Mouse (Mus musculus): Measurements from ENCODE around the gene Gcg. TPM values are rescaled to one million over a fixed set of nuclear protein-coding genes. Genes with fewer than 3 reads are reported as not detected.

The Gcg gene
- polyA plus RNA-seq, 1 experiment from 2014 or later: not detected

GRCm38 (mm10) chr2:62463287-62463686 is 20.2 kb downstream of the Gcg start:
- Histone ChIP-seq H3K4me2 (replicated peaks; ENCODE audit: low read depth, low read length) (no peak overlapping the region), H3K27ac (ENCODE audit: low read length) (no peak overlapping the region), H3K27me3 (replicated peaks; ENCODE audit: insufficient read depth, low read length) (no peaks in the 10 kb centered on the region), H3K9me3 (ENCODE audit: low read length) (no peaks in the 10 kb centered on the region), H3K4me1 (ENCODE audit: insufficient read depth, low read depth, low read length) (no peaks in the 10 kb centered on the region), H3K4me3 (ENCODE audit: low read depth, low read length) (no peak overlapping the region), H3K9ac (replicated peaks; ENCODE audit: low read depth) (no peak overlapping the region), H3K36me3 (ENCODE audit: insufficient read depth, low read length) (no peaks in the 10 kb centered on the region)
- TF ChIP-seq CTCF (IDR thresholded peaks at IDR 0.05) (no peak), EP300 (IDR thresholded peaks at IDR 0.05) (no peak)
- DNase-seq (ENCODE audit: low spot score): no peak
- ATAC-seq: no peak
- 76% methylated on average over 2 of the region's 2 CpGs for WGBS

GRCm38 (mm10) chr2:62462174-62462573 is 21.3 kb downstream of the Gcg start:
- WGBS: 71% methylated on average over 2 of the region's 2 CpGs
- ATAC-seq: no peak

GRCm38 (mm10) chr2:62460815-62461450 is 22.5 kb downstream of the Gcg start:
- H3K4me3 ChIP-seq (ENCODE audit: low read depth, low read length): no peak overlapping the region
- DNase-seq (ENCODE audit: low spot score) (no peak), ATAC-seq (no peak)
- H3K36me3 ChIP-seq (ENCODE audit: insufficient read depth, low read length): no peaks in the 10 kb centered on the region
- no peaks in the 10 kb centered on the region for H3K27me3 ChIP-seq (replicated peaks; ENCODE audit: insufficient read depth, low read length)
- no peak overlapping the region for H3K9ac ChIP-seq (replicated peaks; ENCODE audit: low read depth)
- H3K27ac ChIP-seq (ENCODE audit: low read length): no peak overlapping the region
- TF ChIP-seq EP300 (IDR thresholded peaks at IDR 0.05) (no peak), CTCF (IDR thresholded peaks at IDR 0.05) (no peak)
- H3K4me2 ChIP-seq (replicated peaks; ENCODE audit: low read depth, low read length): no peak overlapping the region
- 84% methylated on average over 12 of the region's 12 CpGs for WGBS
- no peaks in the 10 kb centered on the region for H3K9me3 ChIP-seq (ENCODE audit: low read length)
- H3K4me1 ChIP-seq (ENCODE audit: insufficient read depth, low read depth, low read length): no peaks in the 10 kb centered on the region

More at GRCm38 (mm10) chr2:62462174-62462573, 21.3 kb downstream of the Gcg start:
- H3K9ac ChIP-seq (replicated peaks; ENCODE audit: low read depth): no peak overlapping the region
- H3K4me1 ChIP-seq (ENCODE audit: insufficient read depth, low read depth, low read length): no peaks in the 10 kb centered on the region
- no peak overlapping the region for H3K27ac ChIP-seq (ENCODE audit: low read length)
- no peaks in the 10 kb centered on the region for H3K9me3 ChIP-seq (ENCODE audit: low read length)
- no peak for DNase-seq (ENCODE audit: low spot score)
- H3K27me3 ChIP-seq (replicated peaks; ENCODE audit: insufficient read depth, low read length): no peaks in the 10 kb centered on the region
- H3K4me2 ChIP-seq (replicated peaks; ENCODE audit: low read depth, low read length): no peak overlapping the region
- H3K4me3 ChIP-seq (ENCODE audit: low read depth, low read length): no peak overlapping the region
- H3K36me3 ChIP-seq (ENCODE audit: insufficient read depth, low read length): no peaks in the 10 kb centered on the region
- TF ChIP-seq EP300 (IDR thresholded peaks at IDR 0.05): no peak
- TF ChIP-seq CTCF (IDR thresholded peaks at IDR 0.05): no peak

GRCm38 (mm10) chr2:62460231-62460710 is 23.2 kb downstream of the Gcg start:
- 60% methylated on average over 7 of the region's 7 CpGs for WGBS
- H3K36me3 ChIP-seq (ENCODE audit: insufficient read depth, low read length): no peaks in the 10 kb centered on the region
- H3K9me3 ChIP-seq (ENCODE audit: low read length): no peaks in the 10 kb centered on the region
- H3K4me1 ChIP-seq (ENCODE audit: insufficient read depth, low read depth, low read length): no peaks in the 10 kb centered on the region
- no peak overlapping the region for H3K4me3 ChIP-seq (ENCODE audit: low read depth, low read length)
- TF ChIP-seq CTCF (IDR thresholded peaks at IDR 0.05): no peak
- no peak for TF ChIP-seq EP300 (IDR thresholded peaks at IDR 0.05)
- H3K9ac ChIP-seq (replicated peaks; ENCODE audit: low read depth): no peak overlapping the region
- DNase-seq (ENCODE audit: low spot score): peak; percentile 26
- ATAC-seq: no peak
- no peaks in the 10 kb centered on the region for H3K27me3 ChIP-seq (replicated peaks; ENCODE audit: insufficient read depth, low read length)
- H3K4me2 ChIP-seq (replicated peaks; ENCODE audit: low read depth, low read length): no peak overlapping the region
- H3K27ac ChIP-seq (ENCODE audit: low read length): no peak overlapping the region

- Histone ChIP-seq H3K36me3 (ENCODE audit: insufficient read depth, low read length) (no peaks in the 10 kb centered on the region), H3K4me3 (ENCODE audit: low read depth, low read length) (no peak overlapping the region), H3K4me2 (replicated peaks; ENCODE audit: low read depth, low read length) (no peak overlapping the region), H3K9ac (replicated peaks; ENCODE audit: low read depth) (no peak overlapping the region), H3K27me3 (replicated peaks; ENCODE audit: insufficient read depth, low read length) (no peaks in the 10 kb centered on the region), H3K27ac (ENCODE audit: low read length) (no peak overlapping the region), H3K4me1 (ENCODE audit: insufficient read depth, low read depth, low read length) (no peaks in the 10 kb centered on the region), H3K9me3 (ENCODE audit: low read length) (no peaks in the 10 kb centered on the region)
- DNase-seq (ENCODE audit: low spot score) (no peak), ATAC-seq (no peak)
- WGBS: 49% methylated on average over 18 of the region's 18 CpGs
- TF ChIP-seq EP300 (IDR thresholded peaks at IDR 0.05): no peak
- no peak for TF ChIP-seq CTCF (IDR thresholded peaks at IDR 0.05)
Measured at GRCm38 (mm10) chr2:62459241-62460174, 23.9 kb downstream of the Gcg start.

- H3K27me3 ChIP-seq (replicated peaks; ENCODE audit: insufficient read depth, low read length): no peaks in the 10 kb centered on the region
- no peak overlapping the region for H3K27ac ChIP-seq (ENCODE audit: low read length)
- TF ChIP-seq EP300 (IDR thresholded peaks at IDR 0.05) (no peak), CTCF (IDR thresholded peaks at IDR 0.05) (peak; percentile 61)
- 37% methylated on average over 9 of the region's 9 CpGs for WGBS
- H3K4me2 ChIP-seq (replicated peaks; ENCODE audit: low read depth, low read length): no peak overlapping the region
- no peaks in the 10 kb centered on the region for H3K36me3 ChIP-seq (ENCODE audit: insufficient read depth, low read length)
- no peaks in the 10 kb centered on the region for H3K4me1 ChIP-seq (ENCODE audit: insufficient read depth, low read depth, low read length)
- peak; percentile 69 for DNase-seq (ENCODE audit: low spot score)
- no peaks in the 10 kb centered on the region for H3K9me3 ChIP-seq (ENCODE audit: low read length)
- H3K4me3 ChIP-seq (ENCODE audit: low read depth, low read length): no peak overlapping the region
- no peak for ATAC-seq
- H3K9ac ChIP-seq (replicated peaks; ENCODE audit: low read depth): no peak overlapping the region
Measured at GRCm38 (mm10) chr2:62458070-62458469, 25.4 kb downstream of the Gcg start.
